Mouse (Mus musculus): ENCODE results near the gene Runx3.
A peak's percentile ranks its signal among the peaks of the same experiment; 100 is the strongest.

DNA sequence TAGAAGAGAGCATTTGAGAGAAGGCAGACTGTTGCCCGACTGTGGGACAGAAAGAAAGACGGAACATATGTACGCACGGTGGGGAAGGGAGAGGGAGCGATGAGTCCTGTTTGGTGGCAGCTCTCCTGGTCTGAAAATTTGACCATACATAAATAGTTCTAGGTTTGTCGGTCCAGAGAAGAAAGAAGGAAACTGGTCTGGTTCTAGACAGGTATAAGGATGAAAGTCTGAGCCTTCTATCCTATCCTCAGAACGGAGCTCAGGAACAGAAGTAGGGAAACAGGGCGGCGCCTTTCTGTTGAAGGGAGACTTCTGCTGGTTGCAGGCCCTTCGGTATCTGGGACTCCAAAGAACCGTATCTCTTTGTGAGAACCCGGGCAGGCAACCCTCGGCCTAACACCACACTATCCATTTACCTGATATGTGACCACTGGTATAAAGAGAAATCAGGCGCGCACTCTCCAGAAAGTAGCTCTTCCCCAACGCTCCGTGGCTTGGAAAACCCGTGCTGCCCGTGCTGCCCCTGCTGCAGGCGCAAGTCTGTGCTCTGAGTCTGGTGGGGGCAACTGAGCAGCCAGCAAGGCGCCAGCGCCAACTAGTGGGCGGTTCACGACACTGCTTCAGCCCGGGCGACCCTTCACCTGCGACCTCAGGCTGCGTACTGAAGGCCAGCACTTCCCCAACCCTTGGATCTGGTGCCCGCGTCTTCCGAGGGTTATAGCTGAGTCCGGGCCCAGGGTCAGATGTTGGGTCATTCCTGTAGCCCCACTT, 29.8 kb downstream of the Runx3 start:
- peak; percentile 72 for TF ChIP-seq CTCF (conservative IDR thresholded peaks at IDR 0.05; ENCODE audit: insufficient read depth, insufficient read length, low read depth, low read length)
- TF ChIP-seq POLR2A (IDR thresholded peaks at IDR 0.05; ENCODE audit: low read depth, low read length) = no peak

All from kidney, adult 2 months (tissue).